Mouse (Mus musculus) neural tube, embryonic 14.5 days (tissue): ENCODE measurements around the gene Hnrnpul2. TPM values are rescaled to one million over a fixed set of nuclear protein-coding genes. Genes with fewer than 3 reads are reported as not detected.
A peak's percentile ranks its signal among the peaks of the same experiment; 100 is the strongest.

ENCODE experiments used
- ATAC-seq: fragments of 200-750 bp; cut with Nextera tagmentation; 2 replicates; pipeline ENCODE4 v1.8.0; 2017; ENCODE audit warnings: low read depth, mild to moderate bottlenecking, moderate TSS enrichment, moderate library complexity
- H3K27ac ChIP-seq: fragments of 300-500 bp; sonication (generic); 2 replicates; pipeline ENCODE4 v1.5.1; 2014; ENCODE audit warnings: low read depth, mild to moderate bottlenecking, control low read depth, low read length, moderate library complexity, mixed read lengths
- H3K27me3 ChIP-seq: fragments of 300-500 bp; sonication (generic); 2 replicates; pipeline ENCODE4 v1.6.1; 2014; ENCODE audit warnings: low read length; ENCODE audit not compliant: control insufficient read depth, insufficient read depth
- H3K36me3 ChIP-seq: fragments of 300-500 bp; sonication (generic); 2 replicates; pipeline ENCODE4 v1.6.1; 2014; ENCODE audit warnings: low read length, mixed read lengths; ENCODE audit not compliant: control insufficient read depth, insufficient read depth
- H3K4me1 ChIP-seq: fragments of 300-500 bp; sonication (generic); 2 replicates; pipeline ENCODE4 v1.6.1; 2014; ENCODE audit warnings: low read length; ENCODE audit not compliant: control insufficient read depth, insufficient read depth
- H3K4me2 ChIP-seq: fragments of 300-500 bp; sonication (generic); 2 replicates; pipeline ENCODE4 v1.6.1; 2014; ENCODE audit warnings: mild to moderate bottlenecking, low read depth, low read length, control low read depth
- H3K4me3 ChIP-seq: fragments of 300-500 bp; sonication (generic); 2 replicates; pipeline ENCODE4 v1.5.1; 2014; ENCODE audit warnings: low read depth, low read length, control low read depth, mixed read lengths
- H3K9ac ChIP-seq: fragments of 300-500 bp; sonication (generic); replicated peaks from 2 replicates; pipeline ENCODE4 v1.6.1; 2014; ENCODE audit warnings: low read depth, mild to moderate bottlenecking, control low read depth, low read length, mixed read lengths
- H3K9me3 ChIP-seq: fragments of 300-500 bp; sonication (generic); 2 replicates; pipeline ENCODE4 v1.6.1; 2016; ENCODE audit warnings: low read length; ENCODE audit not compliant: control insufficient read depth
- whole genome bisulfite sequencing: fragments of 180-500 bp; shearing (Covaris S2); extraction: QIAGEN DNeasy Blood & Tissue Kit; methylation state at CpG from one replicate; pipeline ENCODE4 v1.1.7; 2014; 5-methylcytosine and 5-hydroxymethylcytosine counted together
- polyA plus RNA-seq: library from polyadenylated mRNA; unstranded; fragments of >200 nt; fragmentation: Nextera tagmentation; extraction: Ambion mirVana; gene quantifications from 2 replicates; pipeline ENCODE4 v1.2.1, GENCODE M21; 2014

Gene Hnrnpul2
- 9.1 and 9.5 TPM in 2 replicates for polyA plus RNA-seq

GRCm38 (mm10) chr19:8819596-8820423 is at the start of gene Hnrnpul2:
Gene Hnrnpul2 (plus strand): TSS chr19:8820010.
- Histone ChIP-seq H3K4me1 (peaks cover 50% of the 10 kb centered on the region), H3K27me3 (no peaks in the 10 kb centered on the region), H3K36me3 (peaks cover 18% of the 10 kb centered on the region), H3K4me2 (peak within 1 kb of the TSS; percentile 98), H3K9me3 (no peaks in the 10 kb centered on the region), H3K9ac (peak within 1 kb of the TSS; percentile 90), H3K27ac (peak within 1 kb of the TSS; percentile 98), H3K4me3 (peak within 1 kb of the TSS; percentile 99)
- WGBS: under 1% methylated on average over 81 of the region's 83 CpGs
- peak; percentile 97 for ATAC-seq

- peak within 1 kb of the TSS; percentile 84 for H3K27ac ChIP-seq
- peak within 1 kb of the TSS; percentile 96 for H3K9ac ChIP-seq
- peaks cover under 1% of the 10 kb centered on the region; the same call in 1 of the 2 replicates for H3K9me3 ChIP-seq
- H3K4me1 ChIP-seq: peaks cover 31% of the 10 kb centered on the region
- peak within 1 kb of the TSS; percentile 78 for H3K4me3 ChIP-seq
- peak; percentile 47; the same call in 1 of the 2 replicates for ATAC-seq
- no peaks in the 10 kb centered on the region for H3K27me3 ChIP-seq
- 22% methylated on average over 29 of the region's 29 CpGs for WGBS
- H3K36me3 ChIP-seq: peaks cover 56% of the 10 kb centered on the region
- H3K4me2 ChIP-seq: peak within 1 kb of the TSS; percentile 88
Observed at GRCm38 (mm10) chr19:8770567-8771270, 49.1 kb upstream of the Hnrnpul2 start, which contains the start of gene Tmem223. Gene Tmem223 (plus strand): TSS chr19:8770996.

GRCm38 (mm10) chr19:8772996-8773395 is 46.8 kb upstream of the Hnrnpul2 start:
- H3K36me3 ChIP-seq: peaks cover 36% of the 10 kb centered on the region
- H3K27me3 ChIP-seq: no peaks in the 10 kb centered on the region
- H3K27ac ChIP-seq: no peak overlapping the region
- H3K4me1 ChIP-seq: peaks cover 33% of the 10 kb centered on the region
- 89% methylated on average over 5 of the region's 5 CpGs for WGBS
- no peak for ATAC-seq
- peak overlapping the region; percentile 64; the same call in 1 of the 2 replicates for H3K4me3 ChIP-seq
- H3K9me3 ChIP-seq: no peaks in the 10 kb centered on the region
- H3K9ac ChIP-seq: peak overlapping the region; percentile 95; the same call in 1 of the 2 replicates
- peak overlapping the region; percentile 99; the same call in 1 of the 2 replicates for H3K4me2 ChIP-seq

- Histone ChIP-seq H3K4me2 (peak overlapping the region; percentile 99), H3K27ac (no peak overlapping the region), H3K9me3 (no peaks in the 10 kb centered on the region), H3K9ac (peak overlapping the region; percentile 95; the same call in 1 of the 2 replicates), H3K4me1 (peaks cover 33% of the 10 kb centered on the region), H3K36me3 (peaks cover 36% of the 10 kb centered on the region), H3K27me3 (no peaks in the 10 kb centered on the region), H3K4me3 (peak overlapping the region; percentile 64)
- WGBS: 48% methylated on average over 6 of the region's 6 CpGs
- no peak for ATAC-seq
Observed at GRCm38 (mm10) chr19:8773409-8773808, 46.4 kb upstream of the Hnrnpul2 start.

GRCm38 (mm10) chr19:8774086-8774835 is 45.5 kb upstream of the Hnrnpul2 start, which contains the start of gene Tmem179b:
Gene Tmem179b (minus strand): TSS chr19:8774467.
- ATAC-seq: peak; percentile 94
- Histone ChIP-seq H3K9me3 (no peaks in the 10 kb centered on the region), H3K9ac (peak within 1 kb of the TSS; percentile 95), H3K27ac (peak within 1 kb of the TSS; percentile 99), H3K4me2 (peak within 1 kb of the TSS; percentile 99), H3K4me1 (peaks cover 33% of the 10 kb centered on the region), H3K36me3 (peaks cover 30% of the 10 kb centered on the region), H3K27me3 (no peaks in the 10 kb centered on the region), H3K4me3 (peak within 1 kb of the TSS; percentile 64)
- WGBS: under 1% methylated on average over 67 of the region's 68 CpGs

GRCm38 (mm10) chr19:8774951-8775421 is 44.8 kb upstream of the Hnrnpul2 start:
- Histone ChIP-seq H3K4me1 (peaks cover 33% of the 10 kb centered on the region), H3K4me2 (peak overlapping the region; percentile 99), H3K27me3 (no peaks in the 10 kb centered on the region), H3K9ac (peak overlapping the region; percentile 95), H3K36me3 (peaks cover 23% of the 10 kb centered on the region), H3K9me3 (no peaks in the 10 kb centered on the region), H3K27ac (peak overlapping the region; percentile 99), H3K4me3 (peak overlapping the region; percentile 64)
- WGBS: 7% methylated on average over 20 of the region's 20 CpGs
- peak; percentile 32 for ATAC-seq

- peak within 1 kb of the TSS; percentile 67 for H3K27ac ChIP-seq
- peaks cover 19% of the 10 kb centered on the region; the same call in 1 of the 2 replicates for H3K36me3 ChIP-seq
- peak; percentile 100 for ATAC-seq
- no peaks in the 10 kb centered on the region for H3K27me3 ChIP-seq
- WGBS: under 1% methylated on average over 31 of the region's 32 CpGs
- peak within 1 kb of the TSS; percentile 69 for H3K9ac ChIP-seq
- H3K4me3 ChIP-seq: peak within 1 kb of the TSS; percentile 71
- peak within 1 kb of the TSS; percentile 72 for H3K4me2 ChIP-seq
- peaks cover 10% of the 10 kb centered on the region; the same call in 1 of the 2 replicates for H3K4me1 ChIP-seq
- no peaks in the 10 kb centered on the region for H3K9me3 ChIP-seq
Observed at GRCm38 (mm10) chr19:8786008-8786781, 33.6 kb upstream of the Hnrnpul2 start, which contains the start of gene Taf6l. Gene Taf6l (minus strand): TSS chr19:8786417.
